Mouse (Mus musculus) cerebellum, postnatal 14 days (tissue): ENCODE measurements around the gene Ltbp2.

Experiments
- DNase-seq, 2 experiments: peaks; one replicate each; pipeline ENCODE4 v3.0.0; 2021; ENCODE audit warnings: mixed read lengths in 2 of 2

Ltbp2 gene

DNA sequence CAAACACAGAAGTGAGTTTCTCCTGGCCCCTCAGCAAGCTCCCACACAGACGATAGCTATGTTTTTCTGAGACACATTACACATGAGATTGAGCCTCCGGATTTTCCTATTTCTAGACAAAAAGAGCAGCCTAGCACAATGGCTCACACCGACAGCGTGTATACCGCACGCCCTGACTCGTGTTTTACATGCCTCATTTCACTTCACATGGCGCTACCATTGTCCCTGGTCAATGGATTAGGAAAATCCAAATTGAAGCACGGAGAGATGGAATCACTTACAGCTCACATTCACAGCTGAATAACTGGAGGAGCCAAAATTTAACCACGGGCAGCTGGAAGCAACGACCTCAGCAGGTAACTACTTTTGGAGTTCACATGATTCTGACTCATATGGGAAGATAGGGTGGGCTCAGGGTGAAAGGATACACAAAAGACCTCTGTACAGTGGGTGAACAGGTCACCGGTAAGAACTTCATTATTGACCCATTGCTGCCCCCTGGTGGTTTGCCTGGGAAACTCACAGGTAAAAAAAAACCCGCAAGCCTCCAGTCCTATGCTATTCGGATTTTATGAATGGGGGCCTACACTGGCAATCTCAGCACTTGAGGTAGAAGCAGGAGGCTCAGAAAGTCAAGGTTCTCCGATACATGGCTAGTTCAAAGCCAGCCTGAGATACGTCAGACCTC lies 121.2 kb downstream of the Ltbp2 start:
- DNase-seq, result peak; percentile 84 to 89

DNA sequence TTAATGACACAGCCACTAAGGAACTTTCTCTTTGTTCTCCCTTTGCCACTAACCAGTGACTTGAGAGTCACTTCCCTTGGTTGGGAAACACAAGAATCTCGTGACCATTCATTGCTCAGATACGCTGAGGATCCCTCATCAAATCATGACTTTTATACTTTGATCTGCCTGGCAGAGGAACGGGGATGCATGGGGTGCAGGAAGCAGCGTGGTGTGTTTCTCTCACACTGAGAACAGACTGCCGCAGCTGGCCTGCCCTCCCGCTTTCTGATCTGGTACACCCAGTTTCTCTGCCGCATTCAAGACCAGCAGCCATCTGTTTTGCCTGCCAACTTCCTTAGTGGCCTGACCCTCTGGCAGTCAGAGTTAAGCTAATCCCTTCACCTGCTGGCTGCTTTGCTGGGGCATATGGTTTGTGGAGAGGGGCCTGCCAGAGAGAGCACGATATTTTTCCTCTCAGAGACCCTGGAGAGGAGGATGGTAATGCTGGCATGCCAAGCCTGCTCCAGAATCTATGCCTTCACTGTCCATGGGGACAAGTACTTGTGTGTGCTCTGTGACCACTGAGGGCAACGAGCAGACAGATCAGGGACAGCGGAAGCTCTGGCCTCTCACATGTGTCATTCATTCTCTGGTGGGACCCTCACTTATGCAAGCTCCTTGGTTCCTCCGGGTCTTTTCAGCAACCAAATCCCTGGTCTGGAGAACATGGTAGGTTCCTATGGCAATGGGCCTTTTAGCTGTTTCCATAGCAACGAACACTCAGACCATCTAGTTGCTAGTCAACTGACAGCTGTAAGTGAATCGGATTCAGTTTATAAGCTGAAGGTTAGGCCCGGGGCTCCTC lies 124.0 kb downstream of the Ltbp2 start:
- peak; percentile 75 to 84 for DNase-seq

DNA sequence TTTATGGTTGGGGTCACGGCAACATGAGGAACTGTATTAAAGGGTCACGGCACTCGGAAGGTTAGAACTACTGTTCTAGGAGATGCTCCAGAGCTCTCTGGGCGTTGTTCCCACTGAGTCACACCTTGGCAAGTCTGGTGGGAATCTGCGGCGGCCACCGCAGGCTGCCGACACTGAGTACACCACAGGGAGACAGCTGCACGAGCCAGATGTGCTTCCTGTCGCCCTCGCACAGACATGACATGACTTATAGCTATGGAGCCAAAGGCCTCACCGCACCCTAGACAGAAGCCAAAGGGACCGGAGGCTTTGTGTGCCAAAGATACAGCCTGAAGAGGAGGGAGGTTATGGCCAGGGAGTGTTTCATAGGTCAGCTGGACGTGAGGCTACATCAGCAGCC lies 125.7 kb downstream of the Ltbp2 start:
- DNase-seq, result peak in 1 of 2 experiments; percentile 40

DNA sequence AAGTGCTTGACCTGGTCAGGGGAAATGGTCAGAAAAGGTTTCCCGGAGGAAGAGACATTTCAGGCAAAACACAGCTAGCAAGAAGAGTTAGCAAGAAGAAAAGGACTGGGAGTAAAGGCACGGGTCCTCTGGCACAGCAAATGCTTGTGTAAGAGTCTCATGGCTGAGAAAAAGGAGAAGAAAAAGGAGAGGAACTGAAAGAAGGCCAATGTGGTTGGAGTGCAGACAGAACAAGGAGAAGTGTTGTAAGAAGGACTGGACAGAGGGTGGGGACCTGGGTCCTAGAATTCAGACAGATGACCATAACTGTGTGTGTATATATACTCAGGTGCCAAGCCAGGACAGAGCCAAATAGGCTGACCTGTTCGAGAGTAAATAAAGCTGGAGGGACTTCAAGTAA lies 128.2 kb downstream of the Ltbp2 start:
- DNase-seq, result no peak

DNA sequence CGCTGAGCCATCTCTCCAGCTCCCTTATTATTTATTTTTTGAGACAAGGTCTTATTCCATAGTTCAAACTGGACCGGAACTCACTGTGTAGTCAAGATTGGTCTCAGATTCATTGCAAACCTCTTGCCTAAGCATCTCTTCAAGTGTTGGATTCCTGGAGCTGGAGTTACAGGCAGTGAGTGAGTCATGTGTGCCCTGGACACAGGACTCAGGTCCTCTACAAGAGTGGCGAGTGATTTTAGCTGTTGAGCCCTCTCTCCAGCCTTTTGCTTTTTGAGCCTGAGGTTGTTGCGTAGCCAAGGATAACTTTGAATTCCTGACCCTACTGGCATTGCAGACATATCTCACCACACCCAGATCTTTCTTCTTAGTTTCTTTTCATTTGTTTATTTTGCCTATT lies 130.6 kb downstream of the Ltbp2 start:
- DNase-seq, result no peak

DNA sequence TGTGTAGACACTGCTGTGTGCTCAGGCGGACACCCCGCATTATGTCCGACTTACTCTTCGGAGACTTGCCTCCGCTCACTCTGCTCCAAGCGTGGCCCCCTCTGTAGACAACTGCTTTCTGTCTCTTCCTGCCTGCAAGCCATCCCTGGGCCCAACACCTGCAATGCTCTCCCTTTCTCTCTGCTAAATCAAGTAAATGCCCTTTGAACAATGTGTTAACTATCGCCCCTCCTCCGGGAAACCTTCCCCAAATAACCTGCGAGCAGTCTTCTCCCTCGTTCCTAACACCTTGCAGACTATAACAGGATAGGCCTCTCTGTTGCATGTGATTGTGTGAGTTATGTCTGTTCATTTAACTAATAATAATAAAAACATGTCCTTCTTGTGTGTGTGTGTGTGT lies 132.8 kb downstream of the Ltbp2 start:
- DNase-seq, result no peak

DNA sequence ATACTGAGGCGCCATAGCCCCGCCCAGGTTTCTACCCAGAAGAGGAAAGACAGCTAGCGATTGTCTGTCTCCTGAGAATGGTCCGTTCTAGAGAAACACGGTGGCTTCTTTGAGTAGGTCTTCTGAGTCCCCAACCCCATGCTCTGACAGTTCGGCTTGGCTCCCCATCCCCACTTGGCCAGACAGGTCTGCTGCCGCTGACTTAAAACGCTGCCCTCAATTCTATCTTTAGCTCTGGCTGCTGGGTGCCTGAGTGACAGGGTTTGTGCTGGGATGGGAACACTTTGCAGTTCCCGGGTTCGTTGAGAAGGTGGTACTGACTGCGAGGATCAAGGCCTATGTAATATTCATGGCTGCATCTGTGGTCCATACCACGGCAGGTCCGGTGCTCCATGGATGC lies 143.0 kb downstream of the Ltbp2 start:
- peak; percentile 57 to 58 for DNase-seq
